Mouse (Mus musculus) telencephalon, adult 2 months (tissue): ENCODE measurements around the gene Ctps2.

Experiments
- DNase-seq: peaks from one replicate; pipeline ENCODE4 v3.0.0-alpha.2; 2011; ENCODE audit warnings: low read depth, low spot score

Gene Ctps2

GRCm38 (mm10) chrX:162976194-162976593 is 75.2 kb downstream of the Ctps2 start:
- DNase-seq = no peak

- DNase-seq = no peak
These were observed 85.9 kb downstream of the Ctps2 start for GRCm38 (mm10) chrX:162986876-162987495.

- DNase-seq = no peak
These were observed 90.4 kb downstream of the Ctps2 start for GRCm38 (mm10) chrX:162991396-162991795.

GRCm38 (mm10) chrX:162992121-162992520 is 91.1 kb downstream of the Ctps2 start:
- DNase-seq = no peak

- DNase-seq = no peak
These were observed 126.8 kb downstream of the Ctps2 start for GRCm38 (mm10) chrX:163027864-163028263.

GRCm38 (mm10) chrX:163038767-163039166 is 137.7 kb downstream of the Ctps2 start:
- no peak for DNase-seq

GRCm38 (mm10) chrX:163042771-163043170 is 141.7 kb downstream of the Ctps2 start:
- DNase-seq = no peak

GRCm38 (mm10) chrX:163063936-163064335 is 162.9 kb downstream of the Ctps2 start:
- no peak for DNase-seq
